Mouse (Mus musculus) liver, adult 2 months (tissue): ENCODE measurements at regions not wholly inside any gene's neighbourhood (a gene's known extent, or its start where the extent isn't known, plus 50 kb on each side); places are given as distances from the start of the nearest gene placed in this dataset.

ENCODE experiments used
- DNase-seq: peaks from one replicate; pipeline ENCODE4 v3.0.0-alpha.2; 2011; ENCODE audit warnings: low read depth, low spot score; ENCODE audit errors: extremely low read depth
- H3K27ac ChIP-seq: fragments of 200-500 bp; replicated peaks from 2 replicates; pipeline ENCODE4 v1.5.1; 2012; ENCODE audit warnings: low read depth, mild to moderate bottlenecking, control low read depth, inconsistent platforms, low read length; ENCODE audit not compliant: insufficient read depth
- H3K27me3 ChIP-seq: fragments of 200-500 bp; 2 replicates; pipeline ENCODE4 v1.6.1; 2012; ENCODE audit warnings: mild to moderate bottlenecking, moderate library complexity, low read length, inconsistent platforms; ENCODE audit not compliant: control insufficient read depth, insufficient read depth
- H3K36me3 ChIP-seq: fragments of 200-500 bp; 2 replicates; pipeline ENCODE4 v1.6.1; 2012; ENCODE audit warnings: low read length, inconsistent platforms; ENCODE audit not compliant: control insufficient read depth, insufficient read depth
- H3K4me1 ChIP-seq: fragments of 200-500 bp; 2 replicates; pipeline ENCODE4 v1.6.1; 2011; ENCODE audit warnings: low read length; ENCODE audit not compliant: control insufficient read depth, insufficient read depth
- H3K4me3 ChIP-seq: fragments of 200-500 bp; 2 replicates; pipeline ENCODE4 v1.5.1; 2011; ENCODE audit warnings: low read depth, mild to moderate bottlenecking, control low read depth, low read length, moderate library complexity; ENCODE audit not compliant: insufficient read depth
- H3K79me2 ChIP-seq: fragments of 200-500 bp; 2 replicates; pipeline ENCODE4 v1.6.1; 2012; ENCODE audit warnings: inconsistent platforms, mild to moderate bottlenecking, low read length, moderate library complexity; ENCODE audit not compliant: control insufficient read depth, insufficient read depth
- H3K9ac ChIP-seq: fragments of 200-500 bp; 2 replicates; pipeline ENCODE4 v1.6.1; 2012; ENCODE audit warnings: low read depth, mild to moderate bottlenecking, control low read depth, inconsistent platforms, low read length
- CTCF ChIP-seq: fragments of 200-500 bp; IDR thresholded peaks from 2 replicates; pipeline ENCODE4 v1.5.1; 2011; ENCODE audit warnings: low read depth, low read length, control low read depth
- POLR2A ChIP-seq: fragments of 200-500 bp; IDR thresholded peaks from 2 replicates; pipeline ENCODE4 v1.6.1; 2011; ENCODE audit warnings: low read length, control low read depth; ENCODE audit not compliant: insufficient read depth; ENCODE audit errors: extremely low read depth
- whole genome bisulfite sequencing: fragments of 180-500 bp; shearing (Covaris S2); methylation state at CpG from one replicate; pipeline ENCODE4 v1.1.7; 2018; 5-methylcytosine and 5-hydroxymethylcytosine counted together

DNA sequence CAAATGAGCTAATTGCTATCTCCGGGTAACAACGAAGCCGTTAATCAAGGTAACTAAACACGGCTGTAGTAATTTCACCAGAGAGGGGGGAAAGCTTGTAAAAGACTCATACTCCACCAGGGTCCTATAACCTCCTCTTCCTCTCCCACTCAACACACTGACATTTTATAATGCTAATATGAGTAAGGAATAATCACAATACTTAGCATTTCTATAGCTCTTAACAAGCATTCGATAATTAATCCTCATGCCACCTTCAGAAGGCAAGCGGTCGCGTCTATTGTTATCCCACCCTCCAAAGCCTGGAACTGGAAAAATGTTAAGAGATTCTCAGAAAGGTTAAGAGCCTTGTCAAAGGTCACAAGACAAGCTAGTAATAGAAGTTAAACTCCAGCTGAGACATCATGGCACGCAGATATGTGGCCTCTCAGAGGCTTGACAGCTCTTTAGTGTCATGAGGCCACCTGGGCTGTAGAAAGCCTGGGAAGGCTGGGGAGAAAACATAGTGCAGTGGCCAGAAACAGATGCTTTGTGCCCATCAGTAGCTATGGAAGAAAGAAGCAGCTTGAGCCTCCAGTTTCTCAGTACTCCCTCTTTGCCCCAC is 356.3 kb upstream of the Got2 start:
- no peak for DNase-seq
- Histone ChIP-seq H3K27ac (no peak overlapping the region), H3K27me3 (no peaks in the 10 kb centered on the region), H3K4me3 (no peak overlapping the region), H3K79me2 (no peaks in the 10 kb centered on the region), H3K4me1 (no peaks in the 10 kb centered on the region), H3K36me3 (no peaks in the 10 kb centered on the region), H3K9ac (no peak overlapping the region)
- WGBS, result 84% methylated on average over 9 of the region's 9 CpGs
- TF ChIP-seq POLR2A, result no peak
- TF ChIP-seq CTCF, result no peak

DNA sequence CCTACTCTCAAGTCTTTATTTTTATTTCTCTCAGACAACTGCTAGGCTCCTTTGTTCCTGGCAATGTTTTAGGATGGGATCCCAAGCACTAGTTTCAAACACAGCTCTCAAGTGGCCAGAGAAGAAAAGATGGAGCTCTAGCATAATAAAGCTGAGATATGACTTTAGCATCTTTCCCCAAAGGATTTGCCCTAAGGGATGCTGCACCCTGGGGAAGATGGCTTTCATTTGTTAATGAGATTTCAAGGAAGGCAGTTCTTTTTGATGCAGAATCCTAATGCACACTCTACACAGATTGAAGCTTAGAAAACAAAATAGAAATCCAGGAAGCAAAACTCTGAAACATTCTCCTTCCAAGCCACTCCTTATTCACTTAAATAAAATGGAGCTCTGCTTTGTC is 350.1 kb upstream of the Got2 start:
- TF ChIP-seq POLR2A, result no peak
- TF ChIP-seq CTCF, result no peak
- H3K27ac ChIP-seq, result no peak overlapping the region
- no peaks in the 10 kb centered on the region for H3K79me2 ChIP-seq
- no peak overlapping the region for H3K9ac ChIP-seq
- no peaks in the 10 kb centered on the region for H3K4me1 ChIP-seq
- no peaks in the 10 kb centered on the region for H3K27me3 ChIP-seq
- no peak for DNase-seq
- no peak overlapping the region for H3K4me3 ChIP-seq
- H3K36me3 ChIP-seq, result no peaks in the 10 kb centered on the region

DNA sequence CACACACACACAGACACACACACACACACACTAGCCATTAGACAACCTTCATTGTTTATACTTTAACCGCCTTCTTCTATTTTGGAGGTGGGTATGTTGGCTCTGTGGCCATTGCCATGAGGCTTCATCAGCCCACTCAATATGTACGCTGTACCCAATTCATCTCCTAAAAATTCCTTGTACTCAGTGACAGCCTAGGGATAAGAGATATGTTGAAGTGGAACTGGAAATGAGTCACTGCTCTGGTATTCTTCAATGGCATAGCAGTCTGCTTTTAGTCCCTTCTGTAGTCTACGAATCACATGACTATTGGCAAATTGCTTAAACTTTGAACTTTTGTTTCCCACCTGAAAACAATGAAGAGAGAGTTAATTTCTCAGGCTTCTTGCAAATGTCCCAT is 349.6 kb upstream of the Got2 start:
- no peak overlapping the region for H3K9ac ChIP-seq
- 70% methylated on average over 3 of the region's 3 CpGs for WGBS
- H3K27ac ChIP-seq, result no peak overlapping the region
- no peaks in the 10 kb centered on the region for H3K27me3 ChIP-seq
- H3K4me1 ChIP-seq, result no peaks in the 10 kb centered on the region
- H3K4me3 ChIP-seq, result no peak overlapping the region
- no peak for TF ChIP-seq CTCF
- TF ChIP-seq POLR2A, result no peak
- no peaks in the 10 kb centered on the region for H3K79me2 ChIP-seq
- H3K36me3 ChIP-seq, result no peaks in the 10 kb centered on the region
- DNase-seq, result no peak

DNA sequence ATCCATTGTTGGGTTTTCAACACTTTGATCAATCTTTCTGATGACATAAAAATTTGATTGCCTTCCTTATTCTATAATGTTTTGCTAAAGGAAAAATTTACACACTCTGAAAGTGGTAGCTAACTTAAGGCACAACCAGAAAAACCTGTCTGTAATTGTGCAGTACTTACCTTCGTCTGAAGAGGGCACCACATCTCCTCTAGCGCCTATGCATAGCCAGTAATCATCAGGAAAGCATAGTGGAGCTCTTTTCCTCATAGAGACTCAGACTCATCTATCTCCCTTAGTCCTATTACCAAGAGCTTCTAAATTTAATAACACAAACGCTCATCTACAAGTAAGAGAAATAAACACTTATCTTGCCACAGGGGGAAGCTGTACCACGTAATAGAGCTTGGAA is 342.1 kb upstream of the Got2 start:
- no peak overlapping the region for H3K9ac ChIP-seq
- no peaks in the 10 kb centered on the region for H3K79me2 ChIP-seq
- DNase-seq, result no peak
- TF ChIP-seq CTCF (no peak), POLR2A (no peak)
- no peak overlapping the region for H3K27ac ChIP-seq
- WGBS, result 32% methylated on average over 4 of the region's 4 CpGs
- no peaks in the 10 kb centered on the region for H3K27me3 ChIP-seq
- H3K4me3 ChIP-seq, result no peak overlapping the region
- no peaks in the 10 kb centered on the region for H3K36me3 ChIP-seq
- H3K4me1 ChIP-seq, result no peaks in the 10 kb centered on the region
